Mouse (Mus musculus): Measurements from ENCODE around the gene Prss48.
"Not testable (repeated sequence)": the region's sequence is repeated elsewhere in the genome, so short reads cannot be mapped to it uniquely, and the experiment has no call there.

Prss48 gene

DNA sequence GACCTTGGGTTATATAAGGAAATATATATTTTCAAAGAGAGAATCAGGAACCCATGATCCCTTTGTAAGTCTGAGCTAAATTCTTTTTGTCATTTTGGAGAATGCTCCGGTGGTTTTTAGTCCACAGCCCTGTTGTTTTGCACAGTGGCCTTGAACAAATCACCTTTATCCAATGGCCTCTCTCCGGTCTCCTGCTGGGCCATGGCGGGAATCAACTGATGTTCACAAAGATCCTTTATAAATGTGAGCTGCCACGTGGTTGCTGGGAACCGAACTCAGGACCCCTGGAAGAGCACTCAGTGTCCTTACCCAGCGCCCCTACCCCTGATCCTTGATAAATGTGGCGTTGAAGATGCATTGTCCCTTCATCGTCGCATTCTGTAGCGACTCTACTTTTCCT lies 2.5 kb upstream of the Prss48 start:
- no peak for DNase-seq (ENCODE audit: low spot score)

- no peak for DNase-seq (ENCODE audit: low spot score)
These were observed 649 bp upstream of the Prss48 start for GRCm38 (mm10) chr3:86002940-86003339.

- no peak for DNase-seq (ENCODE audit: low spot score)
These were observed 1.0 kb downstream of the Prss48 start for GRCm38 (mm10) chr3:86001271-86001670.

GRCm38 (mm10) chr3:85994645-85995044 lies 7.6 kb downstream of the Prss48 start:
- DNase-seq (ENCODE audit: low spot score), result no peak

DNA sequence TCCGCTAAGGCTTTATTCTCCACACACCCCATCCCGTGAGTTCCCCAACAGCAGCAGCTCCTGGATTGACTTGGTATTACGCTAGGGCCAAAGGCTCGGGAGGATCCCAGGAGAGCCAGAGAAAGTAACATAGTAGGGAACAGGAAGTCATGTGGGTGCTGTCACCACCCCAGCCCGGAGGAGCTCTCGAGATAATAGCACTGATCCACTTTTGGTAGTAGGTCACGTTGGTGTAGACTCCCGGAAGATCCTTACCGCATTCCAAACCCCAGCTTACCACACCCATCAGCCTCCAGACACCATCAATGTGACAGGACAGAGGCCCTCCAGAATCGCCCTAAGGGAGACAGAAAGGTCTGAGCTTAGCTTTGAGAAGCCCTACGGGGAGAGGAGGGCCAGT lies 8.5 kb downstream of the Prss48 start:
- no peak for DNase-seq (ENCODE audit: low spot score)

DNA sequence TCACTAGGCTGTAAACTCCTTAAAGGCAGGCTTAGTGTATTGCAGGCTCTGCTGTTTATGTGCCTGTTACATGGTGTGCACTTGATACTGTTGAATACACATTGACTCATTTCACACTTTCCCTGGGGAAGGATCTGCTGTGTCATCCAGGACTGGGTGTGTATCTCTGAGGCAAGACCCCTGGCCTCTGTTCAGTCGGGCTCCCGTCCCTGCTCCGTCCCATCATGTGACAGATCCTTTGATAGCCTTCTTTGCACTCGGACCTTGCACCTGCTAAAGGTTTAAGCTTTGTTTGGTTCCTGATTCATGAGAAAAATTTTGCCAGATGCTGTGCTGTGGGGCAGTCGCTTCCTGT lies 10.5 kb downstream of the Prss48 start:
- no peak for DNase-seq (ENCODE audit: low spot score)

DNA sequence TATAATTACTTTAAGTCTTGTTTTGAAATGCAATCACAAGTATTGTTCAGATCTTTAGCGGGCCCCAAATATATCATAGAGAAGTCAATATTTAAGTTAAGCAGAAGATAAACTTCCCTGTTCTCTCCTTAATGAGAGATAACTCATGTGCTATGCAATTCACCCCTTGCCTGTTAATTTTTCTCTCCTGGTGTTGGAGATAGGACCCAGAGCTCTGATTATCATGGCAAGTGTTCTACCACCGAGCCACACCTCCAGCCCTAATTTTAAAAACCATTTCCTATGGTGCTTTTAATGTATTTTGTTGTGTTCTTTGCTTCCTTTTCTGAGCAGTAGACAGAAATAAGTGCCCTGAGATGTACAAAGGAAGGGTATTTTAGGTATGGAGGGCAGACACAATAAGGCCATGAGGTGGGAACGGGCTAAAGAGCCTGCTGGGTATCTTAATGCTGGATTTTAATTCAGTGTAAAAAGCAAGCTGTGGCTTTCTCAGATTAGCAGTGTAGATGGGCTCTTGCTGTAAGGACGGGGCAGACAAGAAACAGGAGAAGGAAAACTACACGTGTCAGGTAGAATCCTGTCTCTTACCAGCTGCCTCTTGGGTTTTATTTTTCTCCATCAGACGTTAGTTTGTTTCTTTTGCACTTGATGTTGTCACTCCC lies 11.0 kb downstream of the Prss48 start:
- no peak for DNase-seq (ENCODE audit: low spot score)

DNA sequence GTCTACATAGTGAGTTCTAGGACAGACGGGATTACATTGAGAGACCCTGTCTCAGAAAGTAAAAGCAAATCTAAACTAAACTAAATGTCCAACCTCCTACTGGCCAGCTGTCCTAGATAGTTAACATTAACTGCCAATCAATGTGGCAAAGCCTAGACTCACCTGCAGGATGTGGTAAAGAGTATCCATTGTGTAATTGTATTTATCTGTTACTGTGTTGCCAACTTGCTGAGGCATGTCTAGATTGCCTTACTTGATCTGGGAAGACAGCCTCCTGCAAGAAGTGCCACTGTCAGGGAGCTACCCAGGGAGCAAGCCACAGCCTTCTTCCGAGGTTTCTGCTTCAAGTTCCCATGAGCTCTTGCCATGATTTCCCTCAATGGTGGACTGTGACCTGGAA lies 15.1 kb downstream of the Prss48 start:
- peak; percentile 31 for DNase-seq (ENCODE audit: low spot score)

- no peak for DNase-seq (ENCODE audit: low spot score)
These were observed 17.8 kb downstream of the Prss48 start for GRCm38 (mm10) chr3:85984537-85984936.

GRCm38 (mm10) chr3:85981761-85982160 lies 20.5 kb downstream of the Prss48 start:
- DNase-seq (ENCODE audit: low spot score), result not testable (repeated sequence)

GRCm38 (mm10) chr3:85980036-85980435 lies 22.3 kb downstream of the Prss48 start:
- DNase-seq (ENCODE audit: low spot score), result no peak

- no peak for DNase-seq (ENCODE audit: low spot score)
These were observed 27.8 kb downstream of the Prss48 start for GRCm38 (mm10) chr3:85974451-85974850.

DNA sequence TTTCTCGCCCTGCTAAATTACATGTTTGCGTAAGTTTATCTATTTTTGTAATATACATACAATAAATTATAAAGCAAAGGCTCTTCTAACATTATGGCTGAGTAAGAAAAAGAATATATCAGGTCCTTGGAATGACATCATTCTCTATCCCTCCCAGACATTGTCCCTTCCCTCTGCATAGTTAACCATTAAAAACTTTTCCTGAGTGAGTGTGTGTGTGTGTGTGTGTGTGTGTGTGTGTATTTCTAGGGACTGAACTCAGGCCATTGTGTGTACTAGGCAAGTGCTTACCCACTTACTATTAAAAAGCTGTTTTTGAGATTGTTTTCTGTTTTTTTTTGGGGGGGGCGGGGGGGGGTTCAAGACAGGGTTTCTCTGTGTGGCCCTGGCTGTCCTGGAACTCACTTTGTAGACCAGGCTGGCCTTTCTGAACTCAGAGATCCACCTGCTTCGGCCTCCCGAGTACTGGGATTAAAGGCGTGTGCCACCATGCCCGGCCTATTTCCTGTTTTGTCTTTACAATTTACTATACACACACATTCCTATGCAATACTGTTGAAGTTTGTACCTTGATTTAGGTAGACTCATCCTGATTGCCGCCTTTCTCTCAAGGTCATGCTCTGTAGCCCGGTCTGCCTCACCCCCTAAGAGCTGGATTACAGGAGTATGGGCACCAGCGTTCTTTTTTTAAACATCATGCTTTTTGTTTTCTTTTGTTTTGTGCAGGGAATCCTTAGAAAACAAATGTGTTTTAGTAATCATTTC lies 28.7 kb downstream of the Prss48 start:
- no peak for DNase-seq (ENCODE audit: low spot score)

- peak; percentile 84 for DNase-seq (ENCODE audit: low spot score)
These were observed 30.7 kb downstream of the Prss48 start for GRCm38 (mm10) chr3:85971599-85971975.

DNA sequence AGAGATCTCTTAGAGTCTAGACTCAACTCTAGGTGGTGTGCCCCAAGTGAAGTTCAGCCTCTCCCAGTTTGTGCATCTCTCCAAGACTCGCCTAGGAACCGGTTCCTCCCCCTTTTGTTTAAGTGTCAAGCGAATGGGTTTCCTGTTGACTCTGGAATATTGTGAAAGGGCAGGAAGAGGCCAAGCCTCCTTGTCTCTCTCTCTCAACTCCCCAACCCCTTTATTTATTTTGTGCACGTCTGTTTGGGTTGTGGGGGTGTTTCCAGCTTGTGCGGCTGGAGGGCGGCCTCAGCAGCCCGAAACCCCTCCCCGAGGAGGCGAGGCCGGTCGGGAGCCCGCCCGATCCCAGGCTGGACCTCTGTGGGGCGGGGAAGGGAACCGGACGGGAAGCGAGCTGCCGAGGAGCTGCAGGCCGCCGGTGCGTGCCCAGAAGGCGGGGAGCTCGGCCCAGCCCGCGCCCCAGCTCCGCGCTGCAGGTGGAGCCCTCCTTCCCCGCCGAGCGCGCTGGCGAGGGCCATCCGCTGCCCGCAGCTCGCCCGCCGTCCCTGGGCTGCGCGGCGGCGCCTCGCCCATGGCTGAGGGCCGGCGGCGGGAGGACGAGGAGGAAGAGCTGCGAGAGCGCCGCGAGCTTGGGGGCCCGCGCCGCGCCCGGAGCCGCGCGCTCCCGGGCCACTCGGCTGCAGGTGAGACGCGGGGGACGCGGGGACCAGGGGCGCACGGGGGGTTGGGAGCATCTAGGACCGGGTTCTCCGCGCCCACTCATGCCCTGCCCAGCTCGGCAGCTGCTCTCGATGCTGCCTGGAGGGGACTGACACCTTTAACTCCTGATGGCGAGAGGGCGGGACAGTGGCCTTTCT lies 31.3 kb downstream of the Prss48 start, which contains the start of gene Sh3d19:
Sh3d19 (plus strand) TSS at position 368 of the 857 bp plus-strand sequence.
- peak; percentile 80 for DNase-seq (ENCODE audit: low spot score)

DNA sequence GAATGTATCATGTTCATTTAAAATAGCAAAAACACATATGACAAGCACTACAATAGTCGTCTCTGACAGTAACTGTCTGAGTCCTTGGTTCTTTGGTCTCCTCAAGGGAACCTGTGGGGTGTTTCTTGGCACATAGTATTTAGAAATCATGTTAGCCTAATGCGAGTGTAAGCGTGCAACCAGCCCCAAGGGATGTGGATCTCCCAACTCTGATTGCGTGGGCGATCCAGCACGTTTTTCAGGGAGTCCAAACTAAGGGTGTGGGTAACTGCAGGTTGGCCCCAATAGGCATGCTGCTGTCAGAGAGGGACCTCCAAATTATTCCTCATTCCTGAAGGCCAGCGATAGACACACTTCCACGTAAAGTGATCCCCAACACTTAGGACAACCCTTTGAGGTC lies 33.3 kb downstream of the Prss48 start:
- no peak for DNase-seq (ENCODE audit: low spot score)

DNA sequence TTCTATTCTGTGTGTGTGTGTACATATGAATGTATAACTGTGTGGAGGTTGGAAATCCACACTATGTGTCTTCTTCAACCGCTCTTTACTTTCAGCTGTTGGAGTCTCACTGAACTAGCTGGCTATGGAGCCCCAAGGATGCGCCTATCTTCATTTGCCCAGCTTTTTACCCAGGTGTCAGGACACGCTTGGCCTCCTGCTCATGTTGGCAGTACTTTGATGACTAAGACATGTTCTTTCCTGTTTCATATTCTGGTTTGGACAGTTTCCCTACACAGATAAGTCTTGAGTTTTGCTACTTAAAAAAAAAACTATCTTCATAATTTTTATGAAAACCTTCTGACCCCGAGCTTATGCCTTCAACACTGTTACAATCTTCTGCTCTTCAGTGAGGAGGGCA lies 36.8 kb downstream of the Prss48 start:
- no peak for DNase-seq (ENCODE audit: low spot score)

GRCm38 (mm10) chr3:85961134-85961533 lies 41.2 kb downstream of the Prss48 start:
- DNase-seq (ENCODE audit: low spot score), result no peak

DNA sequence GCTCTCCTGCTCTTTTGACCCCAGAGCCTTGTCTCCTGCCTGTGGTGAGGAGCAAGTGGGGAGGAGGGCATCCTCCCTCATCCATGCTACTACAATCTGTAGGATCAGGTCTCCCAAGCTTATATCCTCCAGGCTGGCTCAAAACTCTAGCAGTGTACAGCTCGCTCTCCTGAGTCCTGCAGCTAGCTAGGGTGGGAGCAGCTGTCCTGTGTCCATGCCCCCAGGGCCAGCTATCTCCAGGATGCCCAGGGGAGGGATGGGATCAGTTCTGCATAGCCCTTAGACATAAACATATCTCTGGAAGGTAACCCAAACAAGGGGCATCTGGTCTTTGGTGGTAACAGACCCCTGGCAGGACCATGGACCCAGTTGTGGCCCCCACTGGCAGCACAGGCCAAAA lies 42.6 kb downstream of the Prss48 start:
- no peak for DNase-seq (ENCODE audit: low spot score)

GRCm38 (mm10) chr3:85955704-85956103 lies 46.6 kb downstream of the Prss48 start:
- no peak for DNase-seq (ENCODE audit: low spot score)

DNA sequence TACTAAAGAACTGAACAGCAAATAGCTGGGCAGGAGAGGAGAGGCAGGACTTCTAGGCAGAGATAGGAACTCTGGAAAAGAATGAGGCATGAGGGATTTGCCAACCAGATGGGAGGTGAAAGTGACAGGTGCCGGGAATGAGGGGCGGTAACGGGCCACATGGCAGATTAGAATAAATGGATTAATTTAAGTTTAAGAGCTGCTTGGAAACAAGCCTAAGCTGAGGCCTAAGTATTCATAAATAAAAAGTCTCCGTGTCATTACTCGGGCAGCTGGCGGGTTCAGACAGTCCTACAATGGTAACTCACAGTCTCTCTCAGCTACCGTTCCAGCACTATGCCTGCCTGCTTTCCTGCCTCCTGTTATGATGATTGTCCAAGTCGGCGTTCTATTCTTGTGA lies 47.0 kb downstream of the Prss48 start:
- no peak for DNase-seq (ENCODE audit: low spot score)

GRCm38 (mm10) chr3:85952696-85953283 lies 49.5 kb downstream of the Prss48 start:
- DNase-seq (ENCODE audit: low spot score), result no peak
